Mouse (Mus musculus): Measurements from ENCODE around the gene Rexo4. TPM values are rescaled to one million over a fixed set of nuclear protein-coding genes. Genes with fewer than 3 reads are reported as not detected.

Gene Rexo4
- 16.0 and 19.2 TPM in 2 replicates for polyA plus RNA-seq (2012; rRNA removed)

DNA sequence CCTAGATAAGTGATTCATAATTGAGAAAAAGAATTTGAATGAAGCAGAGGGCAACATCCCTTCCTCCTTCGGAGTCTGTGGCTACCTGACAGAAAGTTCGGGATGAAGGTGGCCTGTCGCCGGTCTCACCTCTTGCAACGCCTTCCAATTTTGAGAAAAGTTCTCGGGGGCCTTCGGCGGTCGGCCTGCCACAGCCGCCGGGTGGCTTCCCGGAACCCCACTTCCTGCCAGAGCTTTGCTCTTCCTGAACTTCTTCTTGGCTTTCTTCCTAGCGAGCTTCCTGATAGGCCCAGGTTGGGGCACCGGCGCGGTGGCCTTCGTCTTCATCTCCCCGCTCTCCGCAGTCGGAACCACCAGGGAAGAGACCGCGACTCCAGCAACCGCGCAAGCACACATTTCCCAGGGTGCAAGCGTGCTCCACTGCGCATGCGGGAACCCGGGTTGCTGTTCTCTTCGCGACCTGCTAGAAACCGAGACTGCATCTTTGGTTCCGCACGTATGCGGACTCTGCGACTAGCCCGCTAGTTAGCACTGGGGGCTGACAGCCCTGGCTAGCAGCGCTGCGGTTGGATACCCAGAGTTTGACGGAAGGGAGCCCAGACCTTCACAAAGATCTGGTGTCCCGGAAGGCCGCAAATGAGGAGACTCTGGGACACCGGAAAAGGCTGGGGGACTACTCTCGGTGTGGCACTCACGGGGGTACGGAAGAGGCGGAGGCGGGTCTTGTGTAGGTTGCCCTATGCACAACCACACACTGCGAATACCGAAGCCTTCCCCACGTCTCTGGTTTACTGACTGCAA, at the start of gene Rexo4:
TSS of gene Rexo4 (minus strand) at position 464 of the 801 bp plus-strand sequence.
- H3K27ac ChIP-seq (ENCODE audit: insufficient read depth, low read depth, low read length), result peak within 1 kb of the TSS; percentile 99
- under 1% methylated on average over 50 of the region's 50 CpGs for WGBS

DNA sequence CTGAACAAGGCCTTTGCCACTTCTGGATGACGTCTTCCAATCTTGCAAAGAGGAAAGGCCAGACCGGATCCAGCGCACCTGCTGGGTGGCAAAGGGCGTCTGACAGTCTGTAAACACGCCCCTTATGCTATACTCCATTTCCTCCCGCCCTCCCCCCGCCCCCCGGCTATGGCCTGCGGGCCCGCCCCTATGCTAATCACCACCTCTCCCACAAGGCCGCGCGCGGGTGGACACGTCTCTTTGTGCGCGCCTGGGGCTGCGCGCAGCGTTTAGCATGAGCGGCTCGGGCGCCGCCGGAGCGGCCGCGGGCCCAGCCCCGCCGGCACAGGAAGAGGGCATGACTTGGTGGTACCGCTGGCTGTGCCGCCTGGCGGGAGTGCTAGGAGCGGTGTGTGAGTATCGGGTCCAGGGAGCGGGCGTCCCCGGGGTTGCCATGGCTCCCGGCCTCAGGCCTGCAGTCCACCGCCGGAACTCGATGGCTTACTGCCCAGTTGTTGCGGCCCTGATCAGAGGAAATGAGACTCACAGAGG, 45.6 kb upstream of the Rexo4 start, which contains the start of gene Cacfd1:
TSS of gene Cacfd1 (plus strand) at position 213 of the 531 bp plus-strand sequence.
- peak; percentile 93 for DNase-seq

More for the DNA sequence above, at the start of gene Rexo4:
- TF ChIP-seq CTCF (conservative IDR thresholded peaks at IDR 0.05; ENCODE audit: insufficient read depth, insufficient read length, low read depth, low read length) (no peak), POLR2A (IDR thresholded peaks at IDR 0.05; ENCODE audit: low read depth, low read length) (peak; percentile 72)
- H3K36me3 ChIP-seq (ENCODE audit: control insufficient read depth, insufficient read depth, low read length), result no peaks in the 10 kb centered on the region
- no peaks in the 10 kb centered on the region for H3K27me3 ChIP-seq (replicated peaks; ENCODE audit: control insufficient read depth, insufficient read depth, low read length)
- H3K4me1 ChIP-seq (ENCODE audit: control insufficient read depth, insufficient read depth, low read length), result peaks cover 8% of the 10 kb centered on the region; the same call in 1 of the 2 replicates
- peak within 1 kb of the TSS; percentile 82 for H3K4me3 ChIP-seq (ENCODE audit: insufficient read depth, low read depth, low read length)
- DNase-seq, result peak; percentile 96

DNA sequence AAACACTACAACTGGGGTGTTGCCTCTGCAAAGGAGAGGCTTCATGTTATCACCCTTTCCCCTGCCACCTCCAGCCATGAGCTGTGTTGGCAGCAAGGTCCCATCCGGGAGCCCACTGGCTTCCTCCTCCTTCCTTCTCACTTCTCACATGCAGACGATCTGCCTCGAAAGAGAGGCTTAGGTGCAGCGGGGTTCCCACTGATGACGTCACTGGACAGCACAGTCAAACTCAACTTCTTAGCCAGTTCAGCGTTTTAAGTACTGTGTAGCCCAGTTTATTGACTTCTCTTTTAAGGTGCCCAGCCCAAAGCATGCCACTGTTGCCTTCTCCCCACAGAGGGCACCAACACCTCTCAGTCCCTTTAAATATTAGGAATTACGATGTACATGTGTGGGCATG, 43.5 kb upstream of the Rexo4 start:
- WGBS, result 79% methylated on average over 7 of the region's 7 CpGs
- TF ChIP-seq POLR2A (IDR thresholded peaks at IDR 0.05; ENCODE audit: low read depth, low read length), result no peak
- TF ChIP-seq CTCF (conservative IDR thresholded peaks at IDR 0.05; ENCODE audit: insufficient read depth, insufficient read length, low read depth, low read length), result no peak
- Histone ChIP-seq H3K4me3 (ENCODE audit: insufficient read depth, low read depth, low read length) (no peak overlapping the region), H3K27me3 (replicated peaks; ENCODE audit: control insufficient read depth, insufficient read depth, low read length) (no peaks in the 10 kb centered on the region), H3K36me3 (ENCODE audit: control insufficient read depth, insufficient read depth, low read length) (no peaks in the 10 kb centered on the region), H3K27ac (ENCODE audit: insufficient read depth, low read depth, low read length) (no peak overlapping the region), H3K4me1 (ENCODE audit: control insufficient read depth, insufficient read depth, low read length) (peaks cover 14% of the 10 kb centered on the region; the same call in 1 of the 2 replicates)
- no peak for DNase-seq

More for the DNA sequence above, 45.6 kb upstream of the Rexo4 start, which contains the start of gene Cacfd1:
- TF ChIP-seq POLR2A (IDR thresholded peaks at IDR 0.05; ENCODE audit: low read depth, low read length) (peak; percentile 8), CTCF (conservative IDR thresholded peaks at IDR 0.05; ENCODE audit: insufficient read depth, insufficient read length, low read depth, low read length) (no peak)
- under 1% methylated on average over 43 of the region's 43 CpGs for WGBS
- Histone ChIP-seq H3K27me3 (replicated peaks; ENCODE audit: control insufficient read depth, insufficient read depth, low read length) (no peaks in the 10 kb centered on the region), H3K4me1 (ENCODE audit: control insufficient read depth, insufficient read depth, low read length) (peaks cover 14% of the 10 kb centered on the region; the same call in 1 of the 2 replicates), H3K4me3 (ENCODE audit: insufficient read depth, low read depth, low read length) (peak within 1 kb of the TSS; percentile 77), H3K27ac (ENCODE audit: insufficient read depth, low read depth, low read length) (peak within 1 kb of the TSS; percentile 64), H3K36me3 (ENCODE audit: control insufficient read depth, insufficient read depth, low read length) (no peaks in the 10 kb centered on the region)

DNA sequence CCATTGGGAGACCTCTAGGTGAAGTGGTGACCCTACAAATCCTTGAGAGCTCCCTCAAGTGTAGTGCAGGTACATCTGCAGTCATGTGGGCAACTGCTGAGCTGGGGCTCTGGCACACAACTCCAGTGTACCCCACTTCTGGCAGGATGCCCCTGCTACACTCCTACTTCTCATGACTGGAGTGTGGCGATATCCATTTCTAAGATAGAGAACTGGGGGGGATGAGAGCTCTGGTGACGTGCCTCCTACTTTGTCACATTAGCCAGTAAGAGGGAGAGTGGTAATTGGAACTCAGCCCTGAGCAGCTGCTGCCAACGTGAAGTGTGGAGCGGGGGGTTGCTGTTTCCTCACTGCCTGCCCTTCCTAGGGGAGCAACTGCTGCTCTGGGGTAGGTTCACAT, 42.1 kb upstream of the Rexo4 start:
- Histone ChIP-seq H3K27ac (ENCODE audit: insufficient read depth, low read depth, low read length) (no peak overlapping the region), H3K36me3 (ENCODE audit: control insufficient read depth, insufficient read depth, low read length) (no peaks in the 10 kb centered on the region), H3K4me1 (ENCODE audit: control insufficient read depth, insufficient read depth, low read length) (peaks cover 14% of the 10 kb centered on the region; the same call in 1 of the 2 replicates), H3K4me3 (ENCODE audit: insufficient read depth, low read depth, low read length) (no peak overlapping the region), H3K27me3 (replicated peaks; ENCODE audit: control insufficient read depth, insufficient read depth, low read length) (no peaks in the 10 kb centered on the region)
- WGBS, result 76% methylated on average over 4 of the region's 4 CpGs
- TF ChIP-seq POLR2A (IDR thresholded peaks at IDR 0.05; ENCODE audit: low read depth, low read length), result no peak
- TF ChIP-seq CTCF (conservative IDR thresholded peaks at IDR 0.05; ENCODE audit: insufficient read depth, insufficient read length, low read depth, low read length), result no peak
- DNase-seq, result no peak

DNA sequence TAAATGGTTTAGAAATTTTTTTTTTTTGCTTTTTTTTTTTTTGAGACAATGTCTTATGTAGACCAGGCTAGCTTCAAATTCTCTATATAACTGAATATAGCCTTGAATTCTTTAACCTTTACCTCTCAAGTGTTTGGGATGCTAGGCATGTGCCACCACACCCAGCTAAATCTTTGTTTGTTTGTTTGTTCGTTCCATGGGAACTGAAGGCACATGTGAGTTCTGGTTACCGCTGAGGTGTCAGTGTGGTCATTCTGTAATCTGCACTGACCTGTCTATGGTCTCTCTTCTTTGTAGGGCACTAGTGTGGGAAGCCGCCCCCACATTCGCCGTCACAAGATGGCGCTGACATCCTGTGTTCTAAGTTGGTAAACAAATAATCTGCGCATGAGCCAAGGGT, 33.8 kb upstream of the Rexo4 start:
- H3K27ac ChIP-seq (ENCODE audit: insufficient read depth, low read depth, low read length), result no peak overlapping the region
- H3K4me3 ChIP-seq (ENCODE audit: insufficient read depth, low read depth, low read length), result no peak overlapping the region
- 85% methylated on average over 7 of the region's 7 CpGs for WGBS
- DNase-seq, result no peak
- no peak for TF ChIP-seq CTCF (conservative IDR thresholded peaks at IDR 0.05; ENCODE audit: insufficient read depth, insufficient read length, low read depth, low read length)
- H3K36me3 ChIP-seq (ENCODE audit: control insufficient read depth, insufficient read depth, low read length), result no peaks in the 10 kb centered on the region
- no peaks in the 10 kb centered on the region for H3K4me1 ChIP-seq (ENCODE audit: control insufficient read depth, insufficient read depth, low read length)
- no peaks in the 10 kb centered on the region for H3K27me3 ChIP-seq (replicated peaks; ENCODE audit: control insufficient read depth, insufficient read depth, low read length)

DNA sequence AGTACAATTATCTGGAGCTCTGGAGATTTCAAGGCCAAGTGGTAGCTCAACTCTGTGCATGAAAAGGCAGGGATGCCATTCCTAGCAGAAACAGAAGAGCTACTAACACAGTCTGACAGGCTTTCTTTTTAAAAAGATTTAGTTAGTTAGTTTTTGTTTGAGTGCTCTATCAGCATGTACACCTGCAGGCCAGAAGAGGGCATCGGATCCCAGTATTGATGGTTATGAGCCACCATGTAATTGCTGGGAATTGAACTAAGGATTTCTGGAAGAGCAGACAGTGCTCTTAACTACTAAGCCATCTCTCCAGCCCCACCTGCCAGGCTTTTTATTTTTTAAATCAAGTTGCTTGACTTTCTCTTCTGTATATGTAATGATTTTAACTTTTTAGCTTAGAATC, 33.3 kb upstream of the Rexo4 start:
- 85% methylated on average over 1 of the region's 1 CpGs for WGBS
- H3K27ac ChIP-seq (ENCODE audit: insufficient read depth, low read depth, low read length), result no peak overlapping the region
- no peak overlapping the region for H3K4me3 ChIP-seq (ENCODE audit: insufficient read depth, low read depth, low read length)
- H3K27me3 ChIP-seq (replicated peaks; ENCODE audit: control insufficient read depth, insufficient read depth, low read length), result no peaks in the 10 kb centered on the region
- H3K36me3 ChIP-seq (ENCODE audit: control insufficient read depth, insufficient read depth, low read length), result no peaks in the 10 kb centered on the region
- H3K4me1 ChIP-seq (ENCODE audit: control insufficient read depth, insufficient read depth, low read length), result no peaks in the 10 kb centered on the region
- no peak for TF ChIP-seq POLR2A (IDR thresholded peaks at IDR 0.05; ENCODE audit: low read depth, low read length)
- TF ChIP-seq CTCF (conservative IDR thresholded peaks at IDR 0.05; ENCODE audit: insufficient read depth, insufficient read length, low read depth, low read length), result 0 out of 2 replicates have a peak, but pooled peaks have one; percentile 13
- no peak for DNase-seq

DNA sequence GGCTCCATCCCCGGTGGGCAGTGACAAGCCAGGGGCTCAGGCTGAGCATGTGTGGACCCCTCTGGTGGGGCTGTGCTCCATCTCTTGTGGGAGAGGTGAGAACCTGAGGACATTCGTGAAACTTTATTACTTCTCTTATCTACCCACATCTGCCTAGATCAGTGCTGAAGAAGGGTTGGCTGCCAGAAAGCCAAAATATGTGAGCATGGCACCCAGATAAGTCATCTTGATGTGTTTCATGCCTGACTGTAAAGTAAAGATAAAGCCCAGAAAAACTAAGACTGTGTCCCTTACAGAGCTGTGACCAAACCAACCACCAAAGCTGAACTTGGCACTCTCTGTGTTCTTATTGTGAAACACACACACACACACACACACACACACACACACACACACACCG, 29.8 kb upstream of the Rexo4 start:
- no peak overlapping the region for H3K4me3 ChIP-seq (ENCODE audit: insufficient read depth, low read depth, low read length)
- TF ChIP-seq CTCF (conservative IDR thresholded peaks at IDR 0.05; ENCODE audit: insufficient read depth, insufficient read length, low read depth, low read length), result no peak
- TF ChIP-seq POLR2A (IDR thresholded peaks at IDR 0.05; ENCODE audit: low read depth, low read length), result no peak
- H3K27me3 ChIP-seq (replicated peaks; ENCODE audit: control insufficient read depth, insufficient read depth, low read length), result no peaks in the 10 kb centered on the region
- no peaks in the 10 kb centered on the region for H3K36me3 ChIP-seq (ENCODE audit: control insufficient read depth, insufficient read depth, low read length)
- no peaks in the 10 kb centered on the region for H3K4me1 ChIP-seq (ENCODE audit: control insufficient read depth, insufficient read depth, low read length)
- DNase-seq, result no peak
- no peak overlapping the region for H3K27ac ChIP-seq (ENCODE audit: insufficient read depth, low read depth, low read length)
- 69% methylated on average over 3 of the region's 3 CpGs for WGBS
